In genomic region chr19:60581377-60582290, GRCm38 (mm10) we compare ENCODE assay signal across 8 mouse cellular contexts. TPM values are rescaled to one million over a fixed set of nuclear protein-coding genes. Genes with fewer than 3 reads are reported as not detected.
DNase-seq lines count a peak whose midpoint lies in the region; ATAC-seq and TF ChIP-seq lines count a peak whose summit lies in the region.

No protein-coding gene starts in this region.

- WGBS in kidney, postnatal 0 days, result 37% methylated on average over 4 of the region's 4 CpGs

- H3K36me3 ChIP-seq in C2C12 (ENCODE audit: control insufficient read depth, insufficient read depth) (peaks cover 2% of the 10 kb centered on the region), myocyte (ENCODE audit: control insufficient read depth, insufficient read depth) (no peaks in the 10 kb centered on the region)
- no peaks in the 10 kb centered on the region for H3K36me3 ChIP-seq in kidney, postnatal 0 days (ENCODE audit: insufficient read depth, low read length)

- TF ChIP-seq CTCF in C2C12 (IDR thresholded peaks at IDR 0.05; ENCODE audit: control insufficient read depth, insufficient read depth, insufficient read length), result no peak
- TF ChIP-seq CTCF in kidney, postnatal 0 days (IDR thresholded peaks at IDR 0.05; ENCODE audit: low read depth), result no peak

- H3K79me3 ChIP-seq in C2C12 (ENCODE audit: low read depth), result peaks cover 33% of the 10 kb centered on the region

- peak overlapping the region; percentile 46; the same call in 1 of the 2 replicates for H3K9ac ChIP-seq in kidney, postnatal 0 days (ENCODE audit: low read depth, low read length)

- H3K4me1 ChIP-seq in kidney, postnatal 0 days (replicated peaks; ENCODE audit: insufficient read depth, low read length), result peaks cover 11% of the 10 kb centered on the region; the same call in 1 of the 2 replicates

- peak overlapping the region; percentile 68 for H3K4me2 ChIP-seq in kidney, postnatal 0 days (ENCODE audit: low read length)
- H3K4me2 ChIP-seq in myocyte (ENCODE audit: low read depth), result peak overlapping the region; percentile 76

- peaks cover 41% of the 10 kb centered on the region for H3K79me2 ChIP-seq in C2C12 (ENCODE audit: control insufficient read depth, insufficient read depth)
- H3K79me2 ChIP-seq in myocyte (ENCODE audit: control insufficient read depth, insufficient read depth), result peaks cover 35% of the 10 kb centered on the region

- H3K27me3 ChIP-seq in C2C12 (ENCODE audit: control insufficient read depth, insufficient read depth, insufficient read length) (no peaks in the 10 kb centered on the region), myocyte (ENCODE audit: control insufficient read depth, insufficient read depth, insufficient read length) (no peaks in the 10 kb centered on the region)
- no peaks in the 10 kb centered on the region for H3K27me3 ChIP-seq in kidney, postnatal 0 days (ENCODE audit: insufficient read depth, low read length)

- peak overlapping the region; percentile 94 for H3K27ac ChIP-seq in kidney, postnatal 0 days

- no peaks in the 10 kb centered on the region for H3K9me3 ChIP-seq in kidney, postnatal 0 days (replicated peaks; ENCODE audit: low read length)

- H3ac ChIP-seq in C2C12 (ENCODE audit: control insufficient read depth, insufficient read length, low read depth) (peak overlapping the region; percentile 40), myocyte (ENCODE audit: control insufficient read depth, insufficient read length) (no peak overlapping the region)

- no peak for TF ChIP-seq POLR2A in myocyte (IDR thresholded peaks at IDR 0.05; ENCODE audit: insufficient read length, low read depth)

- peak overlapping the region; percentile 7 for H3K4me3 ChIP-seq in C2C12 (ENCODE audit: insufficient read depth, poor library complexity, severe bottlenecking)
- H3K4me3 ChIP-seq in kidney, postnatal 0 days (replicated peaks; ENCODE audit: low read depth, low read length), result peak overlapping the region; percentile 83
- peak overlapping the region; percentile 88 for H3K4me3 ChIP-seq in myocyte

- DNase-seq in frontal cortex, postnatal 14 days (ENCODE audit: low spot score in 2 of 2), result no peak
- DNase-seq in kidney, postnatal 0 days (ENCODE audit: low spot score), result peak; percentile 26
- no peak for DNase-seq in adrenal gland, postnatal 10 days
- DNase-seq in right cerebral cortex, adult 18-20 months, result no peak

- peak; percentile 27; the same call in 1 of the 2 replicates for ATAC-seq in frontal cortex, adult (ENCODE audit: low TSS enrichment)
- peak; percentile 37 for ATAC-seq in erythroid progenitor cell, adult 5-6 weeks (replicated peaks; ENCODE audit: low FRiP score, poor library complexity, severe bottlenecking)
- ATAC-seq in kidney, postnatal 0 days (replicated peaks; ENCODE audit: low FRiP score, low read depth), result peak; percentile 43

TF ChIP-seq in C2C12, 6 proteins besides CTCF, POLR2A, EP300 and RAD21:
- TF ChIP-seq MYOD1 (IDR thresholded peaks at IDR 0.05; ENCODE audit: control insufficient read depth, insufficient read length, low read depth), result no peak
- TF ChIP-seq CEBPB (IDR thresholded peaks at IDR 0.05; ENCODE audit: low read depth), result peak; percentile 83

TF ChIP-seq in myocyte, 11 proteins besides CTCF, POLR2A, EP300 and RAD21:
- TF ChIP-seq USF1 (IDR thresholded peaks at IDR 0.05; ENCODE audit: low read depth) (no peak), MYOD1 (IDR thresholded peaks at IDR 0.05; ENCODE audit: control insufficient read depth in 1 of 3, insufficient read length in 2 of 3, low read depth in 2 of 3) (no peak), REST (IDR thresholded peaks at IDR 0.05; ENCODE audit: insufficient read depth, insufficient read length) (no peak), MYOG (IDR thresholded peaks at IDR 0.05; ENCODE audit: control insufficient read depth in 1 of 3, insufficient read depth in 1 of 3, insufficient read length in 2 of 3, low read depth in 2 of 3) (no peak), MAX (IDR thresholded peaks at IDR 0.05; ENCODE audit: low read depth) (no peak), TCF12 (IDR thresholded peaks at IDR 0.05; ENCODE audit: insufficient read depth, poor library complexity, severe bottlenecking) (no peak), POLR2AphosphoS2 (IDR thresholded peaks at IDR 0.05; ENCODE audit: insufficient read length, low read depth) (no peak), TCF3 (IDR thresholded peaks at IDR 0.05; ENCODE audit: insufficient read length, low read depth) (no peak), SRF (IDR thresholded peaks at IDR 0.05; ENCODE audit: control insufficient read depth, insufficient read length, low read depth) (no peak), E2F4 (IDR thresholded peaks at IDR 0.05; ENCODE audit: insufficient read depth) (no peak), CEBPB (IDR thresholded peaks at IDR 0.05; ENCODE audit: insufficient read depth, poor library complexity, severe bottlenecking) (no peak)

RNA-seq across cellular contexts. Expression of gene Cacul1, which starts 0.8 kb away (rescaled TPM):
- 11.2 TPM for polyA plus RNA-seq in C2C12 (2012; fragmentation: generic; extraction: Trizol)
- 9.0 and 24.3 TPM in 2 replicates for total RNA-seq in erythroid progenitor cell, adult 5-6 weeks (2015; ENCODE audit: low replicate concordance)
- 6.8 and 16.2 TPM in 2 replicates for total RNA-seq in erythroid progenitor cell, adult 5-6 weeks (2017; ENCODE audit: low replicate concordance)
- 17.8 and 20.0 TPM in 2 replicates for polyA plus RNA-seq in kidney, postnatal 0 days (2015; fragmentation: Nextera tagmentation; extraction: Ambion mirVana)
- polyA plus RNA-seq in myocyte (2012; fragmentation: generic; extraction: Trizol), result 8.8 TPM
- total RNA-seq in adrenal gland, postnatal 10 days (2021), result 10 to 100 TPM; 36.6 to 42.0 TPM

Comparison
In these comparisons a context has a peak if more than half of its experiments do, and no peak if none do; other contexts are left out.
1. H3K4me3 ChIP-seq: peak in every context shown above with its lines; median percentile 88 in myocyte; 83 in kidney, postnatal 0 days; 7 in C2C12.